Mouse (Mus musculus) activated CD4-positive, CD25-positive, alpha-beta regulatory T cell (primary cell): ENCODE measurements around the gene Pabpn1. TPM values are rescaled to one million over a fixed set of nuclear protein-coding genes. Genes with fewer than 3 reads are reported as not detected.

Experiments used
- polyA plus RNA-seq, 2 experiments: library from polyadenylated mRNA; unstranded; fragments of 100-300 nt; shearing (Covaris generic); gene quantifications; one replicate each; pipeline ENCODE4 v1.2.1; 2017

Gene Pabpn1
- polyA plus RNA-seq: 100 to 1,000 TPM; 180 to 240 TPM

GRCm38 (mm10) chr14:54892200-54892599 lies at the start of gene Pabpn1:
Pabpn1 (plus strand) TSS chr14:54892500.

GRCm38 (mm10) chr14:54870861-54871260 lies 21.4 kb upstream of the Pabpn1 start, which contains the start of gene Homez:
Homez (minus strand) TSS chr14:54870961.

GRCm38 (mm10) chr14:54877048-54877715 lies 15.1 kb upstream of the Pabpn1 start, which contains the start of gene Ppp1r3e:
Ppp1r3e (minus strand) TSS chr14:54877550.

GRCm38 (mm10) chr14:54883154-54884021 lies 8.9 kb upstream of the Pabpn1 start, which contains the start of the genes Bcl2l2 and Gm20521:
Bcl2l2 (plus strand) TSS chr14:54883377.
Gm20521 (plus strand) TSS chr14:54883441.

GRCm38 (mm10) chr14:54912886-54913285 lies 20.6 kb downstream of the Pabpn1 start, which contains the start of gene Slc22a17:
Slc22a17 (minus strand) TSS chr14:54913132.

GRCm38 (mm10) chr14:54925349-54926342 lies 33.3 kb downstream of the Pabpn1 start, which contains the start of gene Efs:
Efs (minus strand) TSS chr14:54926126.

GRCm38 (mm10) chr14:54932645-54933150 lies 40.4 kb downstream of the Pabpn1 start, which contains the start of gene Il25:
Il25 (plus strand) TSS chr14:54932695.

GRCm38 (mm10) chr14:54935904-54936830 lies 43.9 kb downstream of the Pabpn1 start, which contains the start of gene Cmtm5:
Cmtm5 (plus strand) TSS chr14:54936261.

Other genes starting within 250 kb of the Pabpn1 start
- gene 1700123O20Rik, start 206.3 kb upstream of the Pabpn1 start, polyA plus RNA-seq: 10 to 100 TPM; 78.0 to 83.7 TPM
- 100 to 1,000 TPM in 1 of 2 experiments, 10 to 100 TPM in 1; 92.0 to 116 TPM for gene Acin1, start 205.6 kb upstream of the Pabpn1 start, polyA plus RNA-seq
- under 1 TPM; 0.08 to 0.17 TPM for gene Gm29776, start 193.7 kb upstream of the Pabpn1 start, polyA plus RNA-seq
- gene Cebpe, start 180.3 kb upstream of the Pabpn1 start, polyA plus RNA-seq: under 1 TPM in 1 of 2 experiments, not detected in 1; 0.79 TPM
- under 1 TPM; 0.27 to 0.98 TPM for gene Slc7a8, start 110.6 kb upstream of the Pabpn1 start, polyA plus RNA-seq
- under 1 TPM in 1 of 2 experiments, not detected in 1; 0.28 TPM for gene Rnf212b, start 78.4 kb upstream of the Pabpn1 start, polyA plus RNA-seq
- gene Homez, start 21.5 kb upstream of the Pabpn1 start, polyA plus RNA-seq: 10 to 100 TPM; 14.3 to 15.8 TPM
- 1 to 10 TPM in 1 of 2 experiments, under 1 TPM in 1; 0.54 to 1.5 TPM for gene Ppp1r3e, start 14.9 kb upstream of the Pabpn1 start, polyA plus RNA-seq
- gene Bcl2l2, start 9.1 kb upstream of the Pabpn1 start, polyA plus RNA-seq: under 1 TPM; 0.20 to 0.21 TPM
- gene Gm20521, start 9.1 kb upstream of the Pabpn1 start, polyA plus RNA-seq: under 1 TPM in 1 of 2 experiments, not detected in 1; 0.30 TPM
- gene Slc22a17, start 20.6 kb downstream of the Pabpn1 start, polyA plus RNA-seq: 1 to 10 TPM; 3.1 to 7.2 TPM
- gene Efs, start 33.6 kb downstream of the Pabpn1 start, polyA plus RNA-seq: not detected
- not detected for gene Il25, start 40.2 kb downstream of the Pabpn1 start, polyA plus RNA-seq
- under 1 TPM in 1 of 2 experiments, not detected in 1; 0.43 TPM for gene Cmtm5, start 43.8 kb downstream of the Pabpn1 start, polyA plus RNA-seq
- under 1 TPM in 1 of 2 experiments, not detected in 1; 0.05 TPM for gene Myh6, start 74.4 kb downstream of the Pabpn1 start, polyA plus RNA-seq
- gene Gm17428, start 84.4 kb downstream of the Pabpn1 start, polyA plus RNA-seq: not detected
- gene Myh7, start 102.1 kb downstream of the Pabpn1 start, polyA plus RNA-seq: under 1 TPM in 1 of 2 experiments, not detected in 1; 0.11 TPM
- 100 to 1,000 TPM; 108 to 134 TPM for gene Ngdn, start 123.0 kb downstream of the Pabpn1 start, polyA plus RNA-seq
- 1 to 10 TPM; 4.6 to 6.7 TPM for gene Zfhx2, start 199.8 kb downstream of the Pabpn1 start, polyA plus RNA-seq
- 10 to 100 TPM in 1 of 2 experiments, 1 to 10 TPM in 1; 7.3 to 14.3 TPM for gene Thtpa, start 202.3 kb downstream of the Pabpn1 start, polyA plus RNA-seq
- 100 to 1,000 TPM; 102 to 150 TPM for gene Ap1g2, start 214.1 kb downstream of the Pabpn1 start, polyA plus RNA-seq
- gene Jph4, start 224.4 kb downstream of the Pabpn1 start, polyA plus RNA-seq: under 1 TPM in 1 of 2 experiments, not detected in 1; 0.32 TPM